In genomic region chr12:85291541-85291940, GRCm38 (mm10) we compare ENCODE assay signal across 22 mouse cellular contexts. TPM values are rescaled to one million over a fixed set of nuclear protein-coding genes. Genes with fewer than 3 reads are reported as not detected.
DNase-seq lines count a peak whose midpoint lies in the region; ATAC-seq and TF ChIP-seq lines count a peak whose summit lies in the region.
"Had no signal": no experiment of that assay in that cellular context is flagged by ENCODE, and none has a peak within 500 bp of the region (broad histone marks: within the 10 kb centered on the region; RNA-seq: fewer than 3 reads in every experiment).

No protein-coding gene starts in this region.

- H3K9me3 ChIP-seq in kidney, embryonic 16.5 days (ENCODE audit: low read length): peaks cover 15% of the 10 kb centered on the region
- H3K9me3 ChIP-seq in kidney, embryonic 14.5 days (ENCODE audit: control insufficient read depth, low read length): peaks cover 18% of the 10 kb centered on the region
- H3K9me3 ChIP-seq in kidney, postnatal 0 days (replicated peaks; ENCODE audit: low read length): peaks cover 7% of the 10 kb centered on the region; the same call in 1 of the 2 replicates
- H3K9me3 ChIP-seq: hindbrain, embryonic 12.5 days had no signal

- H3K4me1 ChIP-seq in kidney, embryonic 16.5 days (ENCODE audit: insufficient read depth, low read length): peaks cover 22% of the 10 kb centered on the region
- H3K4me1 ChIP-seq in kidney, embryonic 14.5 days (ENCODE audit: control insufficient read depth, insufficient read depth, low read length): peaks cover 8% of the 10 kb centered on the region; the same call in 1 of the 2 replicates
- H3K4me1 ChIP-seq in kidney, postnatal 0 days (replicated peaks; ENCODE audit: insufficient read depth, low read length): peaks cover 16% of the 10 kb centered on the region; the same call in 1 of the 2 replicates

- TF ChIP-seq CTCF in kidney, postnatal 0 days (IDR thresholded peaks at IDR 0.05; ENCODE audit: low read depth): no peak

- no peak overlapping the region for H3K4me2 ChIP-seq in kidney, embryonic 16.5 days (replicated peaks; ENCODE audit: low read depth, low read length)
- no peak overlapping the region for H3K4me2 ChIP-seq in kidney, embryonic 14.5 days (replicated peaks; ENCODE audit: low read depth, low read length)
- no peak overlapping the region for H3K4me2 ChIP-seq in kidney, postnatal 0 days (ENCODE audit: low read length)
- H3K4me2 ChIP-seq: forebrain, embryonic 13.5 days; heart, embryonic 11.5 days; hindbrain, embryonic 12.5 days had no signal

- H3K27ac ChIP-seq in kidney, embryonic 16.5 days (ENCODE audit: low read length): 0 out of 2 replicates have a peak overlapping the region, but pooled peaks have one; percentile 21
- no peak overlapping the region for H3K27ac ChIP-seq in kidney, embryonic 14.5 days (ENCODE audit: low read depth, low read length)
- H3K27ac ChIP-seq in kidney, postnatal 0 days: peak overlapping the region; percentile 39; the same call in 1 of the 2 replicates
- H3K27ac ChIP-seq: forebrain, embryonic 10.5 days; forebrain, embryonic 13.5 days; hindbrain, embryonic 12.5 days had no signal

- no peak overlapping the region for H3K9ac ChIP-seq in kidney, embryonic 16.5 days (replicated peaks; ENCODE audit: low read length)
- no peak overlapping the region for H3K9ac ChIP-seq in kidney, embryonic 14.5 days (ENCODE audit: low read depth, low read length)
- no peak overlapping the region for H3K9ac ChIP-seq in kidney, postnatal 0 days (ENCODE audit: low read depth, low read length)
- H3K9ac ChIP-seq: forebrain, embryonic 13.5 days; hindbrain, embryonic 12.5 days had no signal

- peak; percentile 30 to 64 for DNase-seq in kidney, adult 8-10 months
- DNase-seq in kidney, adult 11 months: no peak
- no peak for DNase-seq in kidney, postnatal 0 days (ENCODE audit: low spot score)
- peak; percentile 43 to 56 for DNase-seq in kidney, postnatal 25 days
- DNase-seq in layer of hippocampus, postnatal 14 days (ENCODE audit: low spot score in 2 of 2): no peak
- DNase-seq: adrenal gland, postnatal 10 days; adrenal gland, postnatal 36 days; B cell, adult 2 months; cerebellum, adult 18-20 months; cerebellum, adult 9-10 months; cerebellum, postnatal 14 days; gastrocnemius, postnatal 10 days; gastrocnemius, postnatal 36 days had no signal

- H3K27me3 ChIP-seq in kidney, embryonic 16.5 days (ENCODE audit: insufficient read depth, low read length): peaks cover 3% of the 10 kb centered on the region; the same call in 1 of the 2 replicates
- no peaks in the 10 kb centered on the region for H3K27me3 ChIP-seq in kidney, embryonic 14.5 days (ENCODE audit: control insufficient read depth, insufficient read depth, low read length)
- no peaks in the 10 kb centered on the region for H3K27me3 ChIP-seq in kidney, postnatal 0 days (ENCODE audit: insufficient read depth, low read length)
- H3K27me3 ChIP-seq: forebrain, embryonic 13.5 days; Patski had no signal

- ATAC-seq in kidney, embryonic 16.5 days (ENCODE audit: low FRiP score, low TSS enrichment): no peak
- ATAC-seq in kidney, embryonic 14.5 days (ENCODE audit: low FRiP score, low TSS enrichment): no peak
- no peak for ATAC-seq in kidney, postnatal 0 days (replicated peaks; ENCODE audit: low FRiP score, low read depth)
- ATAC-seq: forebrain, embryonic 13.5 days; forebrain, embryonic 16.5 days; Patski had no signal

- peaks cover 7% of the 10 kb centered on the region for H3K36me3 ChIP-seq in kidney, embryonic 16.5 days (ENCODE audit: insufficient read depth, low read length)
- H3K36me3 ChIP-seq in kidney, embryonic 14.5 days (ENCODE audit: control insufficient read depth, insufficient read depth, low read length): no peaks in the 10 kb centered on the region
- H3K36me3 ChIP-seq in kidney, postnatal 0 days (ENCODE audit: insufficient read depth, low read length): no peaks in the 10 kb centered on the region
- H3K36me3 ChIP-seq: G1E; hindbrain, embryonic 12.5 days had no signal

- no peak overlapping the region for H3K4me3 ChIP-seq in kidney, embryonic 16.5 days (ENCODE audit: low read length)
- H3K4me3 ChIP-seq in kidney, embryonic 14.5 days (ENCODE audit: low read length): no peak overlapping the region
- no peak overlapping the region for H3K4me3 ChIP-seq in kidney, postnatal 0 days (replicated peaks; ENCODE audit: low read depth, low read length)
- H3K4me3 ChIP-seq: forebrain, embryonic 10.5 days; forebrain, embryonic 13.5 days; hindbrain, embryonic 12.5 days had no signal

RNA-seq across cellular contexts. Expression of gene Zc2hc1c, which starts 3.1 kb away (rescaled TPM):
- polyA plus RNA-seq in kidney, embryonic 16.5 days (2015; fragmentation: Nextera tagmentation; extraction: Ambion mirVana): 4.1 and 4.4 TPM in 2 replicates
- 2.0 and 3.2 TPM in 2 replicates for polyA plus RNA-seq in kidney, embryonic 14.5 days (2014; fragmentation: Nextera tagmentation; extraction: Ambion mirVana)
- 3.5 TPM in 2 replicates for polyA plus RNA-seq in kidney, postnatal 0 days (2015; fragmentation: Nextera tagmentation; extraction: Ambion mirVana)
- 1 to 10 TPM in 1 of 2 experiments, under 1 TPM in 1; 0.88 to 1.2 TPM for total RNA-seq in layer of hippocampus, postnatal 14 days (2021)

RNA-seq across cellular contexts. Expression of gene Acyp1, which starts 3.3 kb away (rescaled TPM):
- polyA plus RNA-seq in kidney, embryonic 16.5 days (2015; fragmentation: Nextera tagmentation; extraction: Ambion mirVana): 57.4 and 57.5 TPM in 2 replicates
- polyA plus RNA-seq in kidney, embryonic 14.5 days (2014; fragmentation: Nextera tagmentation; extraction: Ambion mirVana): 57.7 and 89.4 TPM in 2 replicates
- 79.6 and 87.7 TPM in 2 replicates for polyA plus RNA-seq in kidney, postnatal 0 days (2015; fragmentation: Nextera tagmentation; extraction: Ambion mirVana)
- total RNA-seq in layer of hippocampus, postnatal 14 days (2021): 10 to 100 TPM; 32.8 to 36.8 TPM

RNA-seq across cellular contexts. Expression of gene Mlh3, which starts 21.1 kb away (rescaled TPM):
- 9.7 and 10.9 TPM in 2 replicates for polyA plus RNA-seq in kidney, embryonic 16.5 days (2015; fragmentation: Nextera tagmentation; extraction: Ambion mirVana)
- 6.2 and 10.8 TPM in 2 replicates for polyA plus RNA-seq in kidney, embryonic 14.5 days (2014; fragmentation: Nextera tagmentation; extraction: Ambion mirVana)
- polyA plus RNA-seq in kidney, postnatal 0 days (2015; fragmentation: Nextera tagmentation; extraction: Ambion mirVana): 7.1 and 7.3 TPM in 2 replicates
- total RNA-seq in layer of hippocampus, postnatal 14 days (2021): 10 to 100 TPM; 15.4 to 15.8 TPM

RNA-seq across cellular contexts. Expression of gene Nek9, which starts 47.6 kb away (rescaled TPM):
- polyA plus RNA-seq in kidney, embryonic 16.5 days (2015; fragmentation: Nextera tagmentation; extraction: Ambion mirVana): 20.7 and 23.9 TPM in 2 replicates
- polyA plus RNA-seq in kidney, embryonic 14.5 days (2014; fragmentation: Nextera tagmentation; extraction: Ambion mirVana): 13.1 and 19.1 TPM in 2 replicates
- polyA plus RNA-seq in kidney, postnatal 0 days (2015; fragmentation: Nextera tagmentation; extraction: Ambion mirVana): 15.5 and 16.4 TPM in 2 replicates
- 10 to 100 TPM; 29.4 to 29.6 TPM for total RNA-seq in layer of hippocampus, postnatal 14 days (2021)

Comparison
In these comparisons a context has a peak if more than half of its experiments do, and no peak if none do; other contexts are left out.
1. DNase-seq: peak in kidney, adult 8-10 months (2 of 2) and kidney, postnatal 25 days (2 of 2); none in kidney, adult 11 months (single experiment), kidney, postnatal 0 days (single experiment) and layer of hippocampus, postnatal 14 days (0 of 2).